Mouse (Mus musculus) liver, adult 2 months (tissue): Measurements from ENCODE around the gene Capsl. TPM values are rescaled to one million over a fixed set of nuclear protein-coding genes. Genes with fewer than 3 reads are reported as not detected.

ENCODE experiments used
- DNase-seq: peaks from one replicate; pipeline ENCODE4 v3.0.0-alpha.2; 2011; ENCODE audit warnings: low read depth, low spot score; ENCODE audit errors: extremely low read depth
- H3K27ac ChIP-seq: fragments of 200-500 bp; replicated peaks from 2 replicates; pipeline ENCODE4 v1.5.1; 2012; ENCODE audit warnings: low read depth, mild to moderate bottlenecking, control low read depth, inconsistent platforms, low read length; ENCODE audit not compliant: insufficient read depth
- H3K27me3 ChIP-seq: fragments of 200-500 bp; 2 replicates; pipeline ENCODE4 v1.6.1; 2012; ENCODE audit warnings: mild to moderate bottlenecking, moderate library complexity, low read length, inconsistent platforms; ENCODE audit not compliant: control insufficient read depth, insufficient read depth
- H3K36me3 ChIP-seq: fragments of 200-500 bp; 2 replicates; pipeline ENCODE4 v1.6.1; 2012; ENCODE audit warnings: low read length, inconsistent platforms; ENCODE audit not compliant: control insufficient read depth, insufficient read depth
- H3K4me1 ChIP-seq: fragments of 200-500 bp; 2 replicates; pipeline ENCODE4 v1.6.1; 2011; ENCODE audit warnings: low read length; ENCODE audit not compliant: control insufficient read depth, insufficient read depth
- H3K4me3 ChIP-seq: fragments of 200-500 bp; 2 replicates; pipeline ENCODE4 v1.5.1; 2011; ENCODE audit warnings: low read depth, mild to moderate bottlenecking, control low read depth, low read length, moderate library complexity; ENCODE audit not compliant: insufficient read depth
- H3K79me2 ChIP-seq: fragments of 200-500 bp; 2 replicates; pipeline ENCODE4 v1.6.1; 2012; ENCODE audit warnings: inconsistent platforms, mild to moderate bottlenecking, low read length, moderate library complexity; ENCODE audit not compliant: control insufficient read depth, insufficient read depth
- H3K9ac ChIP-seq: fragments of 200-500 bp; 2 replicates; pipeline ENCODE4 v1.6.1; 2012; ENCODE audit warnings: low read depth, mild to moderate bottlenecking, control low read depth, inconsistent platforms, low read length
- CTCF ChIP-seq: fragments of 200-500 bp; IDR thresholded peaks from 2 replicates; pipeline ENCODE4 v1.5.1; 2011; ENCODE audit warnings: low read depth, low read length, control low read depth
- POLR2A ChIP-seq: fragments of 200-500 bp; IDR thresholded peaks from 2 replicates; pipeline ENCODE4 v1.6.1; 2011; ENCODE audit warnings: low read length, control low read depth; ENCODE audit not compliant: insufficient read depth; ENCODE audit errors: extremely low read depth
- WGBS: fragments of 180-500 bp; shearing (Covaris S2); methylation state at CpG from one replicate; pipeline ENCODE4 v1.1.7; 2018; 5-methylcytosine and 5-hydroxymethylcytosine counted together
- polyA plus RNA-seq: library from polyadenylated mRNA; depleted of rRNA; stranded (reverse); fragments of >200 nt; gene quantifications from 2 replicates; pipeline ENCODE4 v1.2.3, GENCODE M21; 2012; rRNA removed
- total RNA-seq: library from RNA; depleted of rRNA; stranded (reverse); fragments of >200 nt; gene quantifications from 2 replicates; pipeline ENCODE4 v1.2.3, GENCODE M21; 2014; rRNA removed

Capsl gene
- total RNA-seq (0.47 and 0.55 TPM in 2 replicates), polyA plus RNA-seq (0.10 TPM in 1 of 2 replicates, not detected in the other)

DNA sequence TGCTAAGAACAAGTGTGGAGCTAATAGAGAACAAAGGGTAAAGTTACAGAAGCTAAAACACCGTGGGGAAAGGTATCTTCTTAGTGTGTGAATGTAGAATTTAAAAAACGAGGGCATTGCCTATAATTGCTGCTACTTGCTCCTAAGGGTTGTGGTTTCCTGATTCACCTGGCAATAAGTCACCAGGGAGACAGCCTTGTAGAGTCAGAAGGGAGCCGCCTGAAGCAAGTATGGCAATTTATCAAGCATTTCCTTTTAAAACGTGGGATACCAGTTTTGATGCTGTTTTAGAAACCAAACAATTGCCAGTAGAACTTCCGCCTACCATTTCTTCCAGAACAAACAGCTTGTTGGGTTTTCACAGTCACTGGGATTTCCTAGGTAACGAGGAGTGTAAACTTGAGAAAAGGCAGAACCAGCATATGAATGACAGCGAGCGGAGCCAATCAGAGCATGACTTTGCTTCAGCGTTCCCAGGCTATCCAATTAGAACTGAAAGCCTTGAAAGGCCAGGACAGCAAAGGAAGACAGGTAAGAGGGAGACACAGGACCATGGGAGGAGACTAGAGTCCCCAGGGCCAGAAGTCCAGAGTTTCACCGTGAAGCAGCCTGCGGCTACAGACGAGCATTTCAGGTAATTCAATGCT, at the start of gene Capsl:
Gene Capsl (plus strand): TSS at position 495 of the 647 bp plus-strand sequence.
- Histone ChIP-seq H3K36me3 (no peaks in the 10 kb centered on the region), H3K27ac (no peak within 1 kb of the TSS), H3K4me1 (no peaks in the 10 kb centered on the region), H3K79me2 (no peaks in the 10 kb centered on the region), H3K4me3 (no peak within 1 kb of the TSS), H3K9ac (no peak within 1 kb of the TSS), H3K27me3 (no peaks in the 10 kb centered on the region)
- TF ChIP-seq POLR2A: no peak
- no peak for TF ChIP-seq CTCF
- peak; percentile 83 for DNase-seq
- WGBS: 36% methylated on average over 12 of the region's 12 CpGs

DNA sequence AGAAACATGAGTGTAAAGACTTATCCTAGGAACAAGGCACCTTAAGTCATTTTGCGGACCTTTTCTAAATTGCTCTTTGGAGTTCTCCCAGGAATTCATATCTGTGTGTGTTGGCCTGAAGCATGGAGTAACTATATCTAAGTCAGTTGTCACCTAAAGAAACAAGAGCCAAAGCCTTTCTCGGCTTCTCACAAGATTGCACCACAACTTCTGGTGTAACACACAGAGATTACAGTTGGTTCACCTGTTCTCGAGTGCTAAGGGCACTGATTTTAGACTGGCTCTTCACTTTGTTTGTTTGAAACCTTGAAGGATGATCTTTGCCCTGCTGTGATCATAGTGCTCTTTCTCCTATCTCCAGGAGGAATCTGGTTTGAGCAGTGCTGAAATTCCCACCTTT, 26.4 kb upstream of the Capsl start:
- H3K79me2 ChIP-seq: no peaks in the 10 kb centered on the region
- 74% methylated on average over 3 of the region's 3 CpGs for WGBS
- no peaks in the 10 kb centered on the region for H3K36me3 ChIP-seq
- no peaks in the 10 kb centered on the region for H3K27me3 ChIP-seq
- no peaks in the 10 kb centered on the region for H3K4me1 ChIP-seq
- no peak for DNase-seq
- no peak overlapping the region for H3K27ac ChIP-seq
- H3K4me3 ChIP-seq: no peak overlapping the region
- TF ChIP-seq POLR2A: no peak
- TF ChIP-seq CTCF: no peak
- no peak overlapping the region for H3K9ac ChIP-seq

DNA sequence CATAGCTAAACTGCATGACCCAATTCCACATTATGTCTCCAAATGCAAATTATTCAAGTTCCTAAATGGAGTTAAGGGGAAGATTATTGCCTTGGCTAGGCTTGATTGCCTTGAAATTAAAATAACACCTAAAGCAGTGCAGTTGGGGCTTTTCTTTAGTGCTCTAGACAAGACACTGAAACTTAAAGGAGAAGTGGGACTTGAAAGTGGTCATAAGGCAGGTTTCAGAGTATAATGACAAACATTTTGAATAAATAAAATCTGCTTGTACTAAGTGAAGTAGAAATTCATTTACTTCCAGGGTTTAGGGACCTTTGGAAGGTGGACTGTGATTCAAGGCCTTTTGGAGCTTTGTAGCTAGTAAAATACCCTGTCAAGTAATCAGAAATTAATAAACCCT, 14.7 kb upstream of the Capsl start:
- no peaks in the 10 kb centered on the region for H3K79me2 ChIP-seq
- H3K36me3 ChIP-seq: no peaks in the 10 kb centered on the region
- TF ChIP-seq POLR2A (no peak), CTCF (no peak)

DNA sequence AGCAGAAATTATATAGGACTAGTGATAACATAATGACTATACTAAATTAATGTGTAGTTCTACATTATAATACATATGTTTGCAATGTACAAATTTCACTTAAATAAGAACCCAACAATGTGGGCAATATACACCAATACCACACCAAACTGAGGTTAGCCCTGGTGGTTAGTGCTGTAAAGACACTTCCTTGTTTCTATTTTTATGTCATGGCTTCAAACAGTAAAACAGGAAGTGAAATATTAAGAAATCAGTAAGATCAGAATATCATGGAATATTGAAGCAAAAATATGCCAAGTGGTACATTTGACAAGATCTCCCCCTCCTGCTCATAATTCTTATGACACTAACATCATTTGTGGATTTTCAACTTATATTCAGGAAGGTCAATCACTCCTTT, 8.0 kb upstream of the Capsl start:
- peak; percentile 4 for DNase-seq
- no peaks in the 10 kb centered on the region for H3K79me2 ChIP-seq
- H3K9ac ChIP-seq: no peak overlapping the region
- no peaks in the 10 kb centered on the region for H3K4me1 ChIP-seq
- TF ChIP-seq CTCF (no peak), POLR2A (no peak)
- no peaks in the 10 kb centered on the region for H3K36me3 ChIP-seq
- no peaks in the 10 kb centered on the region for H3K27me3 ChIP-seq
- H3K27ac ChIP-seq: no peak overlapping the region
- no peak overlapping the region for H3K4me3 ChIP-seq

More for the DNA sequence above, 14.7 kb upstream of the Capsl start:
- Histone ChIP-seq H3K4me3 (no peak overlapping the region), H3K27ac (no peak overlapping the region), H3K9ac (no peak overlapping the region), H3K27me3 (no peaks in the 10 kb centered on the region), H3K4me1 (no peaks in the 10 kb centered on the region)
- no peak for DNase-seq

DNA sequence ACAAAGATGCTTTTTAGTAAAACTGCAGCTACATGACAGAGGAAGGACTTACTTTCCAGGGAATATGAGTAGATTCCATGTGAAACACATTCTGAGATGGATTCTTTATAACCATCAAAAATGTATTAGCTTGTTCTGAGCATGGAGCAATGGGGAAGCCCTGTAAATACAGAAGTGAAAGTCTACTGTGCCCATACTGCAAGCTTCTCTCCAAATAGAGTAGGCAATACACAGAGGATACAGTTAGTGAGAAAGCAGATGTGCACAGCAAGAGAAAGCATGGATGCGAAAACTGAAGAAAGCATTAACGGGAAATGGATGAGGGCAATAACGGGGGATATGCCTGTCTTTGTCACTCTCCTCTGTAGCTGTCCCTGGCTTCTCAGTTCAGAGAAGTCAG, 6.0 kb upstream of the Capsl start:
- Histone ChIP-seq H3K27ac (no peak overlapping the region), H3K79me2 (no peaks in the 10 kb centered on the region), H3K27me3 (no peaks in the 10 kb centered on the region), H3K36me3 (no peaks in the 10 kb centered on the region), H3K9ac (no peak overlapping the region), H3K4me3 (no peak overlapping the region), H3K4me1 (no peaks in the 10 kb centered on the region)
- WGBS: 80% methylated on average over 3 of the region's 3 CpGs
- no peak for TF ChIP-seq POLR2A
- no peak for TF ChIP-seq CTCF
- DNase-seq: peak; percentile 9

DNA sequence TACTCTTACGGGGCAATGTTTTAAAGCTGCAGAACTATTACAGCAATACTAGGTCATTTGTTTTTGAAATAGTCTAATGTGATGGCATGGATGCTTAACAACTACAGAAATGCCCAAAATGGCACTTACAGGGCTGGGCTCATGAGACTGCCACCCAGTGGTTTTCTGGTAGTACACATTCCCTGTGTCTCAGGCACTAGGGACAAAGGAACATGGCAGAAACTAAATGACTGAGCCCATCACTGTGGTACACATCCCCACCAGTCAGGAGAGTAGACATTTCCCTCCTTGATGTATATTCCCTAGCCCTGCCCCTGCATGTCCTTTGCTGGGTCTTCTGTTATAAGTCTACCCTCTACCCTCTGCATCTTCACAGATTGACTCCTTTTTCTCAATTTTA, 16.2 kb downstream of the Capsl start:
- 90% methylated on average over 1 of the region's 1 CpGs for WGBS
- no peak for DNase-seq
- H3K4me1 ChIP-seq: no peaks in the 10 kb centered on the region
- H3K27ac ChIP-seq: no peak overlapping the region
- no peaks in the 10 kb centered on the region for H3K36me3 ChIP-seq
- no peak overlapping the region for H3K9ac ChIP-seq
- no peaks in the 10 kb centered on the region for H3K79me2 ChIP-seq
- H3K27me3 ChIP-seq: no peaks in the 10 kb centered on the region
- H3K4me3 ChIP-seq: no peak overlapping the region
- TF ChIP-seq CTCF (peak; percentile 22; the same call in 1 of the 2 replicates), POLR2A (no peak)
